Mouse (Mus musculus) left cerebral cortex, postnatal 4 days (tissue): ENCODE results near the gene Cntnap5b. TPM values are rescaled to one million over a fixed set of nuclear protein-coding genes. Genes with fewer than 3 reads are reported as not detected.

ENCODE experiments used
- DNase-seq: peaks from one replicate; pipeline ENCODE4 v3.0.0-alpha.2; 2022
- intact Hi-C: fragments of 180-260 bp; cut with DNase I; formaldehyde crosslinking; loops from one replicate; pipeline ENCODE4 v1.15.1; 2025
- total RNA-seq, 2 experiments: library from RNA; stranded (reverse); gene quantifications; 2 replicates each; pipeline ENCODE4 v1.2.3; 2021

The Cntnap5b gene
- total RNA-seq, 2 experiments from 2014 or later = 15.0 to 17.9 TPM

DNA sequence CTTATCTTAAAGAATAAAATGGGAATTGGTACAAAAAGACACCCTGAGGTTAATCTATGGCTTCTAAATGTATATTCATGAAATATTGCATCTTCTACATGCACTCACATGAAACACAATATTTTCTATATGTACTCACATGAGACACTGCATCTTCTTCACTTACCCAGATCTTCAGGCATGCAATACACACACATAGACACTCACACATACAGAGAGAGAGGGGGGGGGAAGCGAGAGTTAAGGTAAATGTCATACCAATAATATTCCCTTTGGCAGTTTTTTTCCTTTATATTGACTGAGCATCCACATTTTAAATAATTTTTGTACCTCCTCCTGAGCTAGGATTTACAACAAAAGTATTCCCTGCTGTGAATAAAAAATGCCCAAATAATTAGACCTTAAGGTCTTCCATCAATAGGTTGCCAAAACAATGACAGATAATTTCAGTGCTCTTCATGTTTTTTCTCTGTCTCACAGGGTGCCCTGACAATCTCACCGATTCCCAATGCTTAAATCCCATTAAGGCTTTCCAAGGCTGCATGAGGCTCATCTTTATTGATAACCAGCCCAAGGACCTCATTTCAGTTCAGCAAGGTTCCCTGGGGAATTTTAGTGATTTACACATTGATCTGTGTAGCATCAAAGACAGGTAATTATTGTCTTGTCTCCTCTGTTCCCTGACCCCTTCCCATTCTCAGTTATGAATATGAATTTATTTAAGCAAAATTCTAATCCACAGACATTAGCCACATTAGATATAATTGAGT lies 391.2 kb downstream of the Cntnap5b start:
- intact Hi-C loops = no loop called here
- DNase-seq = no peak

GRCm38 (mm10) chr1:100171566-100171965 lies 399.0 kb downstream of the Cntnap5b start:
- no peak for DNase-seq
- intact Hi-C loops = no loop called here

- peak; percentile 0 for DNase-seq
- intact Hi-C loops = no loop called here
These were observed 407.5 kb downstream of the Cntnap5b start for GRCm38 (mm10) chr1:100180050-100180449.

GRCm38 (mm10) chr1:100231980-100232608 lies 459.5 kb downstream of the Cntnap5b start:
- intact Hi-C loops = no loop called here

DNA sequence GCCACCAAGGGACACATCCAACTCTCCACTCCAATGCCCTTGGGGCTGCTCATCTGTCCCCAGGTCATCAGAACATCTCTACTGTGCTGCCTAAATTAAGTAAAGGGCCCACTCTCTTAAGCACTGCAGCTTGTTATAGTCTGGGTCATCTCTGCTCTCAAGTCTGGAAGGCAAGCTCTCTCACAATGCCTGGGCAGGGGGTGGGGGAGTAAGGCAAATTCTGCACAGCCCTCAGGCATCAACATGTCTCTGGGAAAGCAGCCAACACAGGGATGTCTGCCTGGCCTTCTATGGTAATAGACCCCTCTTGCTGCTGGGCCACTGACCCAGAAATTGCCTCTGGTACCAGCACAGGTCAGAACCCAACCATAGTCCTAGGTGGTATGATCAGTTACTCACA lies 479.4 kb downstream of the Cntnap5b start:
- intact Hi-C loops = no loop called here

More at GRCm38 (mm10) chr1:100231980-100232608, 459.5 kb downstream of the Cntnap5b start:
- DNase-seq = peak; percentile 9

GRCm38 (mm10) chr1:100310687-100311086 lies 538.1 kb downstream of the Cntnap5b start:
- intact Hi-C loops = no loop called here
- DNase-seq = no peak

More for the DNA sequence above, 479.4 kb downstream of the Cntnap5b start:
- no peak for DNase-seq

DNA sequence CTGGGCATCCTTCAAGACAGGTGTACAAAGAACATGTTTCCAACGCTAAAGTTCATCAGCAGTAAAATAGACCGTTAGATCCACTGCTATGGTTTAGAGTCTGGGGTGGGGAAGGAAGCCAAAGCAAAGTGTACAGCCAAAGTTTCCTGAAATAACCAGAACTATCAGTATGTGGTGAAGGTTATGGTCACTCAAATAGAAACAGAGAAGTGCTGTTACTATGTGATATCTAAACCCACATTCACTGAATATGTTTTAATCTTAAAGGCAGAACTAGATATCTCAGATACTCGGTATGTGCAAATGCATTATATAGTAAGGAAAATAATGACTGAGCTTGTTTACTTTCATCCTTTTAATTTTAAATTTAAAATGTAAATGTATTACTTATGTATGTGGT lies 558.5 kb downstream of the Cntnap5b start:
- DNase-seq = no peak
- intact Hi-C loops = no loop called here

DNA sequence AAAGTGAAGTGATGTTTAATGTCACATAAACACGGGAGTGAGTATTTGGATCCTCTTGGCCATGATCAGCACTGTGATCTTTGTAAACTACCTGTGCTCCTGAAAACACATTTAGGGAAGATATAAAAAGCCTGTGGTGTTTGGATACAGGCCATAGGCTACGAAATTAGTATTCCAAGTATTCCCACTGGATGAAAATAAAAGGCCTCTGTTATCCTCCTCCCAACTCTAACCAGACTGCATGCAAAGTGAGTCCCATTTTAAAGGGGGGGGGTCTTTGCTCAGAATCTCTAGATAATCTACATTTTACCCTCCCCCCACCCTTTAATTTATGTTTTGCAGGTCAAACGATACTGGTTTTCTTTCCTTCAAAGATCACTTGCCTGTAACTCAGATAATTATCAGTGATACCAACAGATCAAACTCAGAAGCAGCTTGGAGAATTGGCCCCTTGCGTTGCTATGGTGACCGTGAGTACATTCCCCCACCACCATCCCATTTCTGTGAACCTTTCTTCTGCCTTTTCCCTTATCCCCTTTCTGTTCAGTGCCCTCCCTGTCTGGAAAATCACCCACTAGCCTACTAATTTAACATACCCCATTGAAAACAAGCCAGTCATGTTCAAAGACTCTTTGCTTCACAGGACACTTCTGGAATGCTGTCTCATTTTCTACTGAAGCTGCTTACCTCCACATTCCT lies 597.0 kb downstream of the Cntnap5b start:
- intact Hi-C loops = no loop called here
- no peak for DNase-seq

GRCm38 (mm10) chr1:100386252-100386651 lies 613.7 kb downstream of the Cntnap5b start:
- intact Hi-C loops = no loop called here
- no peak for DNase-seq

GRCm38 (mm10) chr1:100394034-100394433 lies 621.5 kb downstream of the Cntnap5b start:
- intact Hi-C loops = no loop called here
- DNase-seq = no peak

DNA sequence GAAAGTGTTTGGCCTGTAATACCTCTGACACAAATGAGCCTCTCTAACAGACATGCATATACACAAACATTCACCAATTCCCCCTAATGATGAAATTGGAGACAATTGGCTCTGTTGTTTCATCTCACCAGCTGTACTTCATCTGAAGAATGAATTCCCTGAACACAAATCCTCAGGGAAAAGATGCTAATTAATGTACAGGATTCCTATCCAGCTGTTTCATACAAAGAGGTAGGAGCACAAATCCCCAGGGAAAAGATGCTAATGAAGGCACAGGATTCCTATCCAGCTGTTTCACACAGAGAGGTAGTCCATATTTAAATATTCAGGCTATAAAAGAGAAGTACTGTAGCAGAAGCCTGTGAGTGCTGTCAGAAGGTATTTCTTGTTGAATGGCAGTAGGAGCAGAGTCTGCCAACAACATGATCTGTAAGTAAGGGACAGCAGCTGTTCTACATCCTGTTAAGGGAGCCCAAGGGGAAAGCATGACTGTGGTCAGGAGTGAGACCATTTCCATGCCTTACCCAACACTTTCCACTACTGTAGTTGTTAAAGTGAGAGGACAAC lies 644.2 kb downstream of the Cntnap5b start:
- intact Hi-C loops = no loop called here
- no peak for DNase-seq

GRCm38 (mm10) chr1:100430038-100430774 lies 657.6 kb downstream of the Cntnap5b start:
- intact Hi-C loops = no loop called here

DNA sequence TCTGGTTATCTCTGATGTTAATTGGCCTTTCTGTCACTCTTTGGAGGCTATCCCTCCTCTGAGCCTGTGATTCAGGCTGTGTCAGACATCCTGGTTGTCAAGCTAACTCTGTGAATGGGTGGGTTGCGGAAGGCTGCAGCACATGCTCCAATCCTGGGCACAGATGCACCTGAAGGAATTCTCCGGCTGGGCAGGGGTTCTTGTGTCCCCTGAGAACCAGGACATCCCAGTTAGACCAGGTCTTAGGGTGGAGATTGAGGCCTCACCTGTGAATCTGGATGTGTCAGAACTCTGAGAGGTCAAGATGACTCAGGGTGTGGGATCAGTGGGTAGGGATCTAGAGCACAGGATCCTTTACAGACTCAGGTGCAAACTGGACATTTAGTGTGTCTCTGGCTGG lies 691.3 kb downstream of the Cntnap5b start:
- intact Hi-C loops = no loop called here
- no peak for DNase-seq

More at GRCm38 (mm10) chr1:100430038-100430774, 657.6 kb downstream of the Cntnap5b start:
- no peak for DNase-seq

DNA sequence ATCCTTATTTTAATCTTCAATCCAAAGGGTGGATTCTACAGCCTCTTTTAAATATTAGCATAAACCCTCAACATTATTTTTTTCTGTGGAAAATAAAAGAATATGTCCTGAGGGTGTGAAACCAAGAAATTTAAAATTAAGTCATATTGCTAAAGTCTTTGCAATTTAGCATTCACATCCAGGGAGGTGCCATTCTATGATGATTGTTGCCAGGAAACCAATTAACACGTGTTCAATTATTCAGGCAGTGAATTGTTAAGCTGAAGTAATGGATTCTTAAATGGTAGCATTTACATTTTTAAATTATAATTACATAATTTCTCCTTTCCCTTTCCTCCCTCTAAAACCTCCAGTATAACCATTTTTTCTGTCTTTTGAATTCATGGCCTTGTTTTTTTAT lies 692.7 kb downstream of the Cntnap5b start:
- intact Hi-C loops = no loop called here
- no peak for DNase-seq

GRCm38 (mm10) chr1:100467595-100467994 lies 695.0 kb downstream of the Cntnap5b start:
- intact Hi-C loops = no loop called here
- no peak for DNase-seq

GRCm38 (mm10) chr1:100509866-100510265 lies 737.3 kb downstream of the Cntnap5b start:
- intact Hi-C loops = no loop called here

More at GRCm38 (mm10) chr1:100509866-100510265, 737.3 kb downstream of the Cntnap5b start:
- no peak for DNase-seq
